Mouse (Mus musculus) megakaryocyte progenitor cell, adult 5-6 weeks (primary cell): Measurements from ENCODE around the gene Hspb2. TPM values are rescaled to one million over a fixed set of nuclear protein-coding genes. Genes with fewer than 3 reads are reported as not detected.

ENCODE experiments used
- ATAC-seq: replicated peaks from 2 replicates; pipeline ENCODE4 v1.8.0; 2016; ENCODE audit warnings: mild to moderate bottlenecking, moderate TSS enrichment, inconsistent platforms; ENCODE audit not compliant: poor library complexity
- total RNA-seq, 2 experiments: library from RNA; stranded (forward) in 1 of 2; stranded (reverse) in 1 of 2; fragments of 157-497, 149-512 nt in 1 of 2; fragments of 200-1000 nt in 1 of 2; gene quantifications; 2 replicates each; pipeline versions ENCODE4 v1.2.3 to v1.2.4; 2015 to 2017

Hspb2 gene
- not detected in 2 replicates for total RNA-seq (2015)
- total RNA-seq (2017) = not detected in 2 replicates

- no peak for ATAC-seq
These were observed at the start of gene Hspb2 for GRCm38 (mm10) chr9:50752054-50752602. TSS of gene Hspb2 (minus strand) at chr9:50752354.

- peak; percentile 87 for ATAC-seq
These were observed 48.8 kb upstream of the Hspb2 start for GRCm38 (mm10) chr9:50800985-50801384.

- ATAC-seq = peak; percentile 63
These were observed 46.2 kb upstream of the Hspb2 start for GRCm38 (mm10) chr9:50798368-50798767.

GRCm38 (mm10) chr9:50797641-50798040 lies 45.5 kb upstream of the Hspb2 start:
- no peak for ATAC-seq

- no peak for ATAC-seq
These were observed 44.6 kb upstream of the Hspb2 start for GRCm38 (mm10) chr9:50796776-50797175.

GRCm38 (mm10) chr9:50795266-50795665 lies 43.1 kb upstream of the Hspb2 start:
- no peak for ATAC-seq

GRCm38 (mm10) chr9:50782155-50782554 lies 30.0 kb upstream of the Hspb2 start:
- peak; percentile 79 for ATAC-seq

- no peak for ATAC-seq
These were observed 24.1 kb upstream of the Hspb2 start for GRCm38 (mm10) chr9:50776162-50776760.

GRCm38 (mm10) chr9:50775662-50776126 lies 23.5 kb upstream of the Hspb2 start:
- ATAC-seq = peak; percentile 27

GRCm38 (mm10) chr9:50774991-50775612 lies 22.9 kb upstream of the Hspb2 start, which contains the start of the genes Alg9 and 1110032A03Rik:
TSS of gene Alg9 (plus strand) at chr9:50775019.
TSS of gene 1110032A03Rik (minus strand) at chr9:50775520.
- peak; percentile 82 for ATAC-seq

GRCm38 (mm10) chr9:50774026-50774462 lies 21.9 kb upstream of the Hspb2 start:
- peak; percentile 60 for ATAC-seq

- no peak for ATAC-seq
These were observed 17.9 kb upstream of the Hspb2 start for GRCm38 (mm10) chr9:50770011-50770410.

- peak; percentile 96 for ATAC-seq
These were observed 16.2 kb upstream of the Hspb2 start, which contains the start of gene Fdxacb1 for GRCm38 (mm10) chr9:50768107-50769002. TSS of gene Fdxacb1 (plus strand) at chr9:50768236.

GRCm38 (mm10) chr9:50767531-50768106 lies 15.5 kb upstream of the Hspb2 start:
- ATAC-seq = no peak

- ATAC-seq = 0 out of 2 replicates have a peak, but pooled peaks have one; percentile 36
These were observed 11.2 kb upstream of the Hspb2 start for GRCm38 (mm10) chr9:50763331-50763730.

- peak; percentile 62 for ATAC-seq
These were observed 9.5 kb upstream of the Hspb2 start for GRCm38 (mm10) chr9:50761520-50762243.

- ATAC-seq = no peak
These were observed 4.6 kb upstream of the Hspb2 start for GRCm38 (mm10) chr9:50756711-50757110.

- ATAC-seq = no peak
These were observed 1.8 kb upstream of the Hspb2 start for GRCm38 (mm10) chr9:50753947-50754346.

- ATAC-seq = no peak
These were observed 846 bp upstream of the Hspb2 start for GRCm38 (mm10) chr9:50752784-50753615.
